Mouse (Mus musculus) limb, embryonic 11.5 days (tissue): ENCODE data around the gene Dars. TPM values are rescaled to one million over a fixed set of nuclear protein-coding genes. Genes with fewer than 3 reads are reported as not detected.
A peak's percentile ranks its signal among the peaks of the same experiment; 100 is the strongest.

ENCODE experiments used
- ATAC-seq: fragments of 200-750 bp; cut with Nextera tagmentation; 2 replicates; pipeline ENCODE4 v1.8.0; 2017; ENCODE audit warnings: low read depth; ENCODE audit not compliant: insufficient number of reproducible peaks, low FRiP score, low TSS enrichment
- DNase-seq: peaks from one replicate; pipeline ENCODE4 v3.0.0-alpha.2; 2015; ENCODE audit warnings: low spot score
- H3K27ac ChIP-seq: fragments of 300-500 bp; sonication (generic); replicated peaks from 2 replicates; pipeline ENCODE4 v1.5.1; 2014; ENCODE audit warnings: low read depth, mild to moderate bottlenecking, low read length
- H3K27me3 ChIP-seq: fragments of 300-500 bp; sonication (generic); 2 replicates; pipeline ENCODE4 v1.6.1; 2014; ENCODE audit warnings: mild to moderate bottlenecking, low read length, mixed read lengths; ENCODE audit not compliant: control insufficient read depth, insufficient read depth
- H3K36me3 ChIP-seq: fragments of 300-500 bp; sonication (generic); 2 replicates; pipeline ENCODE4 v1.6.1; 2014; ENCODE audit warnings: mild to moderate bottlenecking, low read length, moderate library complexity, mixed read lengths; ENCODE audit not compliant: control insufficient read depth, insufficient read depth
- H3K4me1 ChIP-seq: fragments of 300-500 bp; sonication (generic); 2 replicates; pipeline ENCODE4 v1.6.1; 2014; ENCODE audit warnings: low read length, mixed read lengths; ENCODE audit not compliant: control insufficient read depth, insufficient read depth
- H3K4me2 ChIP-seq: fragments of 300-500 bp; sonication (generic); 2 replicates; pipeline ENCODE4 v1.6.1; 2014; ENCODE audit warnings: low read depth, mild to moderate bottlenecking, moderate library complexity; ENCODE audit not compliant: severe bottlenecking
- H3K4me3 ChIP-seq: fragments of 300-500 bp; sonication (generic); 2 replicates; pipeline ENCODE4 v1.5.1; 2014; ENCODE audit warnings: low read depth, low read length
- H3K9ac ChIP-seq: fragments of 300-500 bp; sonication (generic); 2 replicates; pipeline ENCODE4 v1.6.1; 2014; ENCODE audit warnings: mild to moderate bottlenecking, low read length
- H3K9me3 ChIP-seq: fragments of 300-500 bp; sonication (generic); 2 replicates; pipeline ENCODE4 v1.6.1; 2016; ENCODE audit warnings: low read length; ENCODE audit not compliant: control insufficient read depth
- WGBS: fragments of 180-500 bp; shearing (Covaris S2); extraction: QIAGEN DNeasy Blood & Tissue Kit; methylation state at CpG from one replicate; pipeline ENCODE4 v1.1.7; 2014; 5-methylcytosine and 5-hydroxymethylcytosine counted together
- polyA plus RNA-seq: library from polyadenylated mRNA; unstranded; fragments of >200 nt; fragmentation: Nextera tagmentation; extraction: Ambion mirVana; gene quantifications from 2 replicates; pipeline ENCODE4 v1.2.1, GENCODE M21; 2014

Dars gene
- polyA plus RNA-seq, result 92.4 and 104 TPM in 2 replicates

- Histone ChIP-seq H3K4me3 (peak within 1 kb of the TSS; percentile 78), H3K4me1 (no peaks in the 10 kb centered on the region), H3K4me2 (peak within 1 kb of the TSS; percentile 64), H3K36me3 (no peaks in the 10 kb centered on the region), H3K9me3 (no peaks in the 10 kb centered on the region), H3K27me3 (no peaks in the 10 kb centered on the region), H3K9ac (peak within 1 kb of the TSS; percentile 89), H3K27ac (peak within 1 kb of the TSS; percentile 56)
- DNase-seq (peak; percentile 93), ATAC-seq (peak; percentile 88)
- under 1% methylated on average over 66 of the region's 68 CpGs for WGBS
Observed at GRCm38 (mm10) chr1:128416584-128417532, at the start of gene Dars. Gene Dars, minus strand, starts transcription at chr1:128417368.

- H3K9me3 ChIP-seq, result no peaks in the 10 kb centered on the region
- H3K27ac ChIP-seq, result no peak overlapping the region
- H3K4me1 ChIP-seq, result no peaks in the 10 kb centered on the region
- WGBS, result 65% methylated on average over 1 of the region's 1 CpGs
- ATAC-seq (no peak), DNase-seq (no peak)
- H3K4me2 ChIP-seq, result no peak overlapping the region
- H3K36me3 ChIP-seq, result no peaks in the 10 kb centered on the region
- no peak overlapping the region for H3K4me3 ChIP-seq
- no peak overlapping the region for H3K9ac ChIP-seq
- no peaks in the 10 kb centered on the region for H3K27me3 ChIP-seq
Observed at GRCm38 (mm10) chr1:128466828-128467227, 49.7 kb upstream of the Dars start.

GRCm38 (mm10) chr1:128463478-128463877 lies 46.3 kb upstream of the Dars start:
- no peaks in the 10 kb centered on the region for H3K9me3 ChIP-seq
- H3K27ac ChIP-seq, result no peak overlapping the region
- no peak for DNase-seq
- H3K4me2 ChIP-seq, result no peak overlapping the region
- no peaks in the 10 kb centered on the region for H3K4me1 ChIP-seq
- H3K27me3 ChIP-seq, result no peaks in the 10 kb centered on the region
- ATAC-seq, result no peak
- no peak overlapping the region for H3K9ac ChIP-seq
- no peaks in the 10 kb centered on the region for H3K36me3 ChIP-seq
- WGBS, result 82% methylated on average over 5 of the region's 5 CpGs
- no peak overlapping the region for H3K4me3 ChIP-seq

GRCm38 (mm10) chr1:128462389-128462788 lies 45.2 kb upstream of the Dars start:
- H3K4me2 ChIP-seq, result no peak overlapping the region
- no peak for ATAC-seq
- H3K27ac ChIP-seq, result no peak overlapping the region
- H3K4me3 ChIP-seq, result no peak overlapping the region
- no peaks in the 10 kb centered on the region for H3K27me3 ChIP-seq
- no peak overlapping the region for H3K9ac ChIP-seq
- H3K4me1 ChIP-seq, result no peaks in the 10 kb centered on the region
- WGBS, result 73% methylated on average over 3 of the region's 3 CpGs
- DNase-seq, result no peak
- H3K36me3 ChIP-seq, result no peaks in the 10 kb centered on the region
- H3K9me3 ChIP-seq, result no peaks in the 10 kb centered on the region

GRCm38 (mm10) chr1:128460780-128461179 lies 43.6 kb upstream of the Dars start:
- H3K9ac ChIP-seq, result no peak overlapping the region
- no peak overlapping the region for H3K4me3 ChIP-seq
- WGBS, result 83% methylated on average over 6 of the region's 6 CpGs
- no peaks in the 10 kb centered on the region for H3K9me3 ChIP-seq
- H3K27ac ChIP-seq, result no peak overlapping the region
- DNase-seq (no peak), ATAC-seq (no peak)
- H3K4me1 ChIP-seq, result no peaks in the 10 kb centered on the region
- no peaks in the 10 kb centered on the region for H3K36me3 ChIP-seq
- H3K27me3 ChIP-seq, result no peaks in the 10 kb centered on the region
- H3K4me2 ChIP-seq, result no peak overlapping the region

GRCm38 (mm10) chr1:128459439-128459838 lies 42.3 kb upstream of the Dars start:
- 61% methylated on average over 1 of the region's 1 CpGs for WGBS
- H3K27ac ChIP-seq, result no peak overlapping the region
- no peak for ATAC-seq

GRCm38 (mm10) chr1:128459011-128459410 lies 41.8 kb upstream of the Dars start:
- no peak overlapping the region for H3K27ac ChIP-seq
- no peak for DNase-seq
- no peaks in the 10 kb centered on the region for H3K36me3 ChIP-seq
- no peak for ATAC-seq
- H3K4me2 ChIP-seq, result no peak overlapping the region
- no peaks in the 10 kb centered on the region for H3K4me1 ChIP-seq
- H3K4me3 ChIP-seq, result no peak overlapping the region
- H3K9ac ChIP-seq, result no peak overlapping the region
- no peaks in the 10 kb centered on the region for H3K27me3 ChIP-seq
- WGBS, result 88% methylated on average over 3 of the region's 3 CpGs
- no peaks in the 10 kb centered on the region for H3K9me3 ChIP-seq

More at GRCm38 (mm10) chr1:128459439-128459838, 42.3 kb upstream of the Dars start:
- H3K9me3 ChIP-seq, result no peaks in the 10 kb centered on the region
- no peak for DNase-seq
- H3K4me3 ChIP-seq, result no peak overlapping the region
- no peaks in the 10 kb centered on the region for H3K4me1 ChIP-seq
- H3K27me3 ChIP-seq, result no peaks in the 10 kb centered on the region
- no peak overlapping the region for H3K9ac ChIP-seq
- H3K4me2 ChIP-seq, result no peak overlapping the region
- H3K36me3 ChIP-seq, result no peaks in the 10 kb centered on the region

GRCm38 (mm10) chr1:128456844-128457445 lies 39.8 kb upstream of the Dars start:
- WGBS, result 59% methylated on average over 18 of the region's 18 CpGs
- no peaks in the 10 kb centered on the region for H3K4me1 ChIP-seq
- no peaks in the 10 kb centered on the region for H3K27me3 ChIP-seq
- no peak overlapping the region for H3K9ac ChIP-seq
- H3K9me3 ChIP-seq, result no peaks in the 10 kb centered on the region
- no peak overlapping the region for H3K4me2 ChIP-seq
- H3K36me3 ChIP-seq, result no peaks in the 10 kb centered on the region
- ATAC-seq, result no peak
- no peak overlapping the region for H3K27ac ChIP-seq
- no peak for DNase-seq
- no peak overlapping the region for H3K4me3 ChIP-seq
